Mouse (Mus musculus) limb, embryonic 14.5 days (tissue): ENCODE measurements around the gene Tldc1. TPM values are rescaled to one million over a fixed set of nuclear protein-coding genes. Genes with fewer than 3 reads are reported as not detected.

ENCODE experiments used
- ATAC-seq: fragments of 200-750 bp; cut with Nextera tagmentation; 2 replicates; pipeline ENCODE4 v1.8.0; 2017; ENCODE audit warnings: low read depth, moderate number of reproducible peaks, moderate TSS enrichment; ENCODE audit not compliant: low FRiP score
- DNase-seq: peaks from one replicate; pipeline ENCODE4 v3.0.0-alpha.2; 2015; ENCODE audit warnings: low spot score
- H3K27ac ChIP-seq: fragments of 300-500 bp; sonication (generic); replicated peaks from 2 replicates; pipeline ENCODE4 v1.5.1; 2014; ENCODE audit warnings: low read depth, mild to moderate bottlenecking, low read length, moderate library complexity, mixed read lengths
- H3K27me3 ChIP-seq: fragments of 300-500 bp; sonication (generic); 2 replicates; pipeline ENCODE4 v1.6.1; 2014; ENCODE audit warnings: low read length, mixed read lengths; ENCODE audit not compliant: control insufficient read depth, insufficient read depth
- H3K36me3 ChIP-seq: fragments of 300-500 bp; sonication (generic); 2 replicates; pipeline ENCODE4 v1.6.1; 2014; ENCODE audit warnings: mild to moderate bottlenecking, low read length, moderate library complexity, mixed read lengths; ENCODE audit not compliant: control insufficient read depth, insufficient read depth
- H3K4me1 ChIP-seq: fragments of 300-500 bp; sonication (generic); 2 replicates; pipeline ENCODE4 v1.6.1; 2014; ENCODE audit warnings: antibody characterized with exemption, low read length, mixed read lengths; ENCODE audit not compliant: control insufficient read depth, insufficient read depth
- H3K4me2 ChIP-seq: fragments of 300-500 bp; sonication (generic); replicated peaks from 2 replicates; pipeline ENCODE4 v1.6.1; 2014; ENCODE audit warnings: low read depth, mild to moderate bottlenecking, low read length, moderate library complexity; ENCODE audit not compliant: severe bottlenecking
- H3K4me3 ChIP-seq: fragments of 300-500 bp; sonication (generic); replicated peaks from 2 replicates; pipeline ENCODE4 v1.5.1; 2014; ENCODE audit warnings: low read length
- H3K9ac ChIP-seq: fragments of 300-500 bp; sonication (generic); 2 replicates; pipeline ENCODE4 v1.6.1; 2014; ENCODE audit warnings: mild to moderate bottlenecking, low read depth, low read length, moderate library complexity; ENCODE audit not compliant: severe bottlenecking
- H3K9me3 ChIP-seq: fragments of 300-500 bp; sonication (generic); 2 replicates; pipeline ENCODE4 v1.6.1; 2016; ENCODE audit warnings: low read length; ENCODE audit not compliant: control insufficient read depth
- POLR2A ChIP-seq: fragments of 200-500 bp; IDR thresholded peaks from 2 replicates; pipeline ENCODE4 v1.8.0; 2012; ENCODE audit warnings: inconsistent platforms, mild to moderate bottlenecking, moderate library complexity, borderline replicate concordance; ENCODE audit not compliant: insufficient read depth, insufficient read length; ENCODE audit errors: extremely low read depth
- WGBS: fragments of 180-500 bp; shearing (Covaris S2); extraction: QIAGEN DNeasy Blood & Tissue Kit; methylation state at CpG from one replicate; pipeline ENCODE4 v1.1.7; 2014; 5-methylcytosine and 5-hydroxymethylcytosine counted together
- polyA plus RNA-seq, 2 experiments: library from polyadenylated mRNA; depleted of rRNA in 1 of 2; stranded (reverse) in 1 of 2; unstranded in 1 of 2; fragments of >200 nt; fragmentation: Nextera tagmentation in 1 of 2; extraction: Ambion mirVana in 1 of 2; gene quantifications; 2 replicates each; pipeline versions ENCODE4 v1.2.1 to v1.2.3; 2012 to 2014

Gene Tldc1
- polyA plus RNA-seq, 2 experiments: 5.1 to 10.6 TPM

GRCm38 (mm10) chr8:119776668-119777245, 1.5 kb downstream of the Tldc1 start:
- no peaks in the 10 kb centered on the region for H3K27me3 ChIP-seq
- ATAC-seq: no peak
- H3K36me3 ChIP-seq: peaks cover 8% of the 10 kb centered on the region
- no peak for DNase-seq
- H3K4me3 ChIP-seq: no peak overlapping the region
- no peak overlapping the region for H3K27ac ChIP-seq
- no peak for TF ChIP-seq POLR2A
- no peak overlapping the region for H3K4me2 ChIP-seq
- H3K4me1 ChIP-seq: peaks cover 17% of the 10 kb centered on the region; the same call in 1 of the 2 replicates
- WGBS: 90% methylated on average over 5 of the region's 7 CpGs
- H3K9me3 ChIP-seq: no peaks in the 10 kb centered on the region
- H3K9ac ChIP-seq: no peak overlapping the region

DNA sequence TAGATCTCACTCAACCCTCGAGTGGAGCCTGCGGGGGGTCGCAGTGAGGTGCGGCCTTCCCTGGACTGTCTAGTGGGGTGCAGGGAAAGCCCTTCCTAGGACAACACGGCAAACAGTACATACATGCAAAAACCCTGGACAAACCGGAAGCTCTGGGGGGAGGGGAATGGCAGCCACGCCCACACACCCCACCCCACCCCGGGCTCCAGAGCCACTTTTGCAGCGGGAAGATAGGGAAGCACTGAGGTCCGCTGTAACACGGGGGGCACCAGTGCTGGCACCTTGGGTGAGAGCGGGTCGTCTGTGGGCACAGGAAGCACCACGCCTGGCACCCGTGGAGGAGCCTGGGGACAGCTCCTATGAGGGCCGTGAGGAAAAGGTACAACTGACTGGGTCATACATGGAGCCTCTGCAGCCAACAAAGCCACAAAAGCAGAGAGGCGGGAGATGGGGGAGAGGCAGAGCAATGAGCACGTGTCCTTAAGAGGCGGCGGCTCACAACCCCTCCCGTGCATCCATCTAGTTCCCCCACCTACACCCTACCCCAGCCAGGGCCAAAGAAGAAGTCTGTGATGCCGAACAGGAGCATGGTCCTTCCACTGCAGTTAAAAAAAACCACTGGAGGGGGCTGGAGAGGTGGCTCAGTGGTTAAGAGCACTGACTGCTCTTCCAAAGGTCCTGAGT, 12.3 kb downstream of the Tldc1 start:
- ATAC-seq (no peak), DNase-seq (no peak)
- H3K4me1 ChIP-seq: no peaks in the 10 kb centered on the region
- TF ChIP-seq POLR2A: no peak
- 80% methylated on average over 22 of the region's 22 CpGs for WGBS
- no peak overlapping the region for H3K9ac ChIP-seq
- H3K36me3 ChIP-seq: peaks cover 40% of the 10 kb centered on the region
- H3K27me3 ChIP-seq: no peaks in the 10 kb centered on the region
- H3K4me2 ChIP-seq: no peak overlapping the region
- no peak overlapping the region for H3K27ac ChIP-seq
- H3K4me3 ChIP-seq: no peak overlapping the region
- no peaks in the 10 kb centered on the region for H3K9me3 ChIP-seq

- no peak overlapping the region for H3K4me2 ChIP-seq
- ATAC-seq (no peak), DNase-seq (no peak)
- H3K9ac ChIP-seq: no peak overlapping the region
- no peak overlapping the region for H3K4me3 ChIP-seq
- no peaks in the 10 kb centered on the region for H3K4me1 ChIP-seq
- 82% methylated on average over 10 of the region's 10 CpGs for WGBS
- peaks cover 40% of the 10 kb centered on the region for H3K36me3 ChIP-seq
- H3K27ac ChIP-seq: no peak overlapping the region
- H3K27me3 ChIP-seq: no peaks in the 10 kb centered on the region
- no peak for TF ChIP-seq POLR2A
- no peaks in the 10 kb centered on the region for H3K9me3 ChIP-seq
Measured at GRCm38 (mm10) chr8:119765311-119765710, 12.9 kb downstream of the Tldc1 start.

GRCm38 (mm10) chr8:119762226-119763220, 15.7 kb downstream of the Tldc1 start:
- Histone ChIP-seq H3K9me3 (no peaks in the 10 kb centered on the region), H3K27ac (no peak overlapping the region), H3K4me1 (no peaks in the 10 kb centered on the region), H3K27me3 (no peaks in the 10 kb centered on the region), H3K4me2 (no peak overlapping the region), H3K9ac (no peak overlapping the region), H3K4me3 (no peak overlapping the region), H3K36me3 (peaks cover 22% of the 10 kb centered on the region)
- ATAC-seq (no peak), DNase-seq (no peak)
- 88% methylated on average over 21 of the region's 21 CpGs for WGBS
- no peak for TF ChIP-seq POLR2A

GRCm38 (mm10) chr8:119761692-119762091, 16.5 kb downstream of the Tldc1 start:
- no peaks in the 10 kb centered on the region for H3K27me3 ChIP-seq
- H3K4me2 ChIP-seq: no peak overlapping the region
- WGBS: 96% methylated on average over 11 of the region's 11 CpGs
- H3K9ac ChIP-seq: no peak overlapping the region
- ATAC-seq (no peak), DNase-seq (no peak)
- no peak overlapping the region for H3K4me3 ChIP-seq
- H3K9me3 ChIP-seq: no peaks in the 10 kb centered on the region
- no peak overlapping the region for H3K27ac ChIP-seq
- no peaks in the 10 kb centered on the region for H3K4me1 ChIP-seq
- no peak for TF ChIP-seq POLR2A
- peaks cover 14% of the 10 kb centered on the region for H3K36me3 ChIP-seq
